Mouse (Mus musculus) hindbrain, embryonic 12.5 days (tissue): ENCODE measurements around the gene Smarcd3. TPM values are rescaled to one million over a fixed set of nuclear protein-coding genes. Genes with fewer than 3 reads are reported as not detected.
A peak's percentile ranks its signal among the peaks of the same experiment; 100 is the strongest.
"Not testable (repeated sequence)": the region's sequence is repeated elsewhere in the genome, so short reads cannot be mapped to it uniquely, and the experiment has no call there.

Experiments used
- ATAC-seq: fragments of 200-750 bp; cut with Nextera tagmentation; 2 replicates; pipeline ENCODE4 v1.8.0; 2017; ENCODE audit warnings: moderate TSS enrichment; ENCODE audit not compliant: low FRiP score
- H3K27ac ChIP-seq: fragments of 300-500 bp; sonication (generic); 2 replicates; pipeline ENCODE4 v1.5.1; 2016; ENCODE audit warnings: mild to moderate bottlenecking
- H3K27me3 ChIP-seq: fragments of 300-500 bp; sonication (generic); 2 replicates; pipeline ENCODE4 v1.6.1; 2016; ENCODE audit warnings: mild to moderate bottlenecking
- H3K36me3 ChIP-seq: fragments of 300-500 bp; sonication (generic); 2 replicates; pipeline ENCODE4 v1.6.1; 2016; ENCODE audit warnings: mild to moderate bottlenecking
- H3K4me1 ChIP-seq: fragments of 300-500 bp; sonication (generic); 2 replicates; pipeline ENCODE4 v1.6.1; 2016
- H3K4me2 ChIP-seq: fragments of 300-500 bp; sonication (generic); replicated peaks from 2 replicates; pipeline ENCODE4 v1.6.1; 2016; ENCODE audit warnings: mild to moderate bottlenecking
- H3K4me3 ChIP-seq: fragments of 300-500 bp; sonication (generic); 2 replicates; pipeline ENCODE4 v1.5.1; 2016; ENCODE audit warnings: mild to moderate bottlenecking
- H3K9ac ChIP-seq: fragments of 300-500 bp; sonication (generic); 2 replicates; pipeline ENCODE4 v1.6.1; 2016; ENCODE audit warnings: mild to moderate bottlenecking, moderate library complexity
- H3K9me3 ChIP-seq: fragments of 300-500 bp; sonication (generic); replicated peaks from 2 replicates; pipeline ENCODE4 v1.6.1; 2016; ENCODE audit warnings: mild to moderate bottlenecking
- WGBS: fragments of 180-500 bp; shearing (Covaris S2); methylation state at CpG from one replicate; pipeline ENCODE4 v1.1.7; 2016; 5-methylcytosine and 5-hydroxymethylcytosine counted together
- polyA plus RNA-seq: library from polyadenylated mRNA; unstranded; fragments of >200 nt; fragmentation: Nextera tagmentation; extraction: Ambion mirVana; gene quantifications from 2 replicates; pipeline ENCODE4 v1.2.1, GENCODE M21; 2016

Gene Smarcd3
- polyA plus RNA-seq, 1 experiment from 2014 or later, result 78.4 TPM

DNA sequence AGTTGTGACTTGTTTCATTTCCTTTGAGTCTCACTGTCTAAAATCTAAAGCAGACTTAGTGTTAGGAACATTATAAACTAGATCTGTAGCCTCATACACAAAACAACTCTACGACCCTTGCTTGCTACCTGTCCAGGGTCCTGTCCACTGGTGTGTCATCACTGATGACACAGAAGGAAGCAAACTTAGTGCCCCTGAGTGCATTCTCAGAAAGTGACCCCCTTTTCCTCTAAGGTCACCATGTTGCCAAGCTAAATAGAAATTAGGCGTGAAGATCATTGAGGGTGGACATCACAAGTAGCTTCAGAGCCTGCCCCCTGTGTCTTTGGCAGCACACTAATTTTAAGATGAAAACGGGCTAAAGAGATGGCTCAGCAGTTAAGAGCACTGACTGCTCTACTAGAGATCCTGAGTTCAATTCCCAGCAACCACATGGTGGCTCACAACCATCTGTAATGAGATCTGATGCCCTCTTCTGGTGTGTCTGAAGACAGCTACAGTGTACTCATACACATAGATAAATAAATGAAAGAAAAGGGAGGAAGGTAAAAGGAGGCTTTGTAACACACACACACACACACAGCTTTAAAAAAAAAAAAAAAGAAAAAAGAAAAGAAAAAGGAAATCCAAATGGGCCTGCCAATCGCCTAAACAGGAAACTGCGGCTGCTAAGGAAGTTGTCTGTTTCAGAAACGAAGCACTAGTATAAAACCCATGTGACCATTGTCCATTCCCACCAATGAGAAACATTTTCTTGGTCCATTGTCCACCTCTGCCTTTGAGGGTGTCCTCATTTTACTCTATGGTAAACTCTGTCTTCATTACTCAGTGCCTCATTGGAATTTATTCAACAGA lies 45.9 kb downstream of the Smarcd3 start:
- Histone ChIP-seq H3K4me3 (peak overlapping the region; percentile 76), H3K27me3 (no peaks in the 10 kb centered on the region), H3K9me3 (no peaks in the 10 kb centered on the region), H3K4me1 (peaks cover 15% of the 10 kb centered on the region), H3K27ac (peak overlapping the region; percentile 77), H3K36me3 (peaks cover 19% of the 10 kb centered on the region), H3K4me2 (peak overlapping the region; percentile 89), H3K9ac (peak overlapping the region; percentile 49; the same call in 1 of the 2 replicates)
- no peak for ATAC-seq
- 65% methylated on average over 6 of the region's 6 CpGs for WGBS

DNA sequence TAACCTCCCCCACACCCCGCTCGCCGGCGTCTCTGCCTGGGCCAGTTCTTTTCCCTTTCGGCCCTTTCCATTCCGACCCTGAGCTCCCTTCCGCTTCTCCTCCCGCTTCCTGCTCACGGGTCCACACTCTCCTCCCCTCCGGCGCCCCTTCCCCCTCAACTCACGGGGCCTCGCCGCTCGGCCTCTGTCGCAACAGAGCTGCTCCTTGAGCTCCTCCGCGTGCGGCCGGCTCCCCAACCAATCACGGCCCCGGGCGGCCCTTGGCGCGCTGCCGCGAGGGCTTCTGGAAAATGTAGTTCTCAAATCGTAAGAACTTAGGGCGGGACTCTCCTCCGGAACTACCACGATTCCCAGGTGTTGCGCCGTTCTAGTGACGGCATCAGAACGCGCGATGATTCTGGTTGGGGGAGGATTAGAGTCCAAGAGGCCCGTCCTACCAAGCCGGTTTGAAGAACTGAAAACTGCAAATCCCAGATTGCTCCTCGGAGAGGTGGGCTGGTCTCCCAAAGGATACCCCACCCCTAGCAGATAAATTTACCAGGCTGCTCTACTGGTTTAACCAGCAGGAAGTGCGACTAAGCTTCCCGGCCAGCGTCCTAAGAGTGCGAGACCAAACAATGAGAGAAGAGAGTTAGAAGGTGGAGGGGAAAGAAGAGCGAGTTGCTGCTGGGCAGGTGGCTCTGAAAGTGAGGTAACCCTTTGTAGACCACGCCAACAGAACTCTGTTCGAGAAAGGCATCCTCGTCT lies 46.9 kb downstream of the Smarcd3 start, which contains the start of gene Abcf2:
Gene Abcf2 (minus strand): TSS at position 285 of the 747 bp plus-strand sequence.
- H3K9ac ChIP-seq, result peak within 1 kb of the TSS; percentile 76
- ATAC-seq, result peak; percentile 96
- H3K36me3 ChIP-seq, result peaks cover 29% of the 10 kb centered on the region
- WGBS, result under 1% methylated on average over 48 of the region's 48 CpGs
- peak within 1 kb of the TSS; percentile 77 for H3K27ac ChIP-seq
- H3K4me1 ChIP-seq, result peaks cover 15% of the 10 kb centered on the region
- H3K27me3 ChIP-seq, result no peaks in the 10 kb centered on the region
- peak within 1 kb of the TSS; percentile 89 for H3K4me2 ChIP-seq
- peak within 1 kb of the TSS; percentile 76 for H3K4me3 ChIP-seq
- no peaks in the 10 kb centered on the region for H3K9me3 ChIP-seq

DNA sequence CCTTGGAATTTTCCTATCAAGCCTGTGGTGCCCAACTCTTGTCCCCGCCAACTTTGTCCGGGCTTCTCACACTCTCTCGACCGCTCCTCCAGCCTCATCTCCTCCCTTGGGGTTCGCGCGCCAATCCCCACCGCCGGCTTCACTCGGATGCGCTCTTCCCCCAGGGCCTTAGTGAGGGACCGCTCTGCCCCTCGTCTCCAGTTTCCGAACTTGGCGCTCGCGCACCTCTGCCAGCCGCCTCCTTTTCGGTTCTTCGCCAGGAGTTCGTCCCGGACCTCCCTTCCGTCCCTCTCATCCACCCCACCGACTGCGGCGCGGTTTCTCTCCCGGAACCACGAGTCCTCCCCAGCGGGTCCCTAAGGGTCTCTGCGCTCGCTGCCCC lies 47.4 kb downstream of the Smarcd3 start:
- peak overlapping the region; percentile 89 for H3K4me2 ChIP-seq

DNA sequence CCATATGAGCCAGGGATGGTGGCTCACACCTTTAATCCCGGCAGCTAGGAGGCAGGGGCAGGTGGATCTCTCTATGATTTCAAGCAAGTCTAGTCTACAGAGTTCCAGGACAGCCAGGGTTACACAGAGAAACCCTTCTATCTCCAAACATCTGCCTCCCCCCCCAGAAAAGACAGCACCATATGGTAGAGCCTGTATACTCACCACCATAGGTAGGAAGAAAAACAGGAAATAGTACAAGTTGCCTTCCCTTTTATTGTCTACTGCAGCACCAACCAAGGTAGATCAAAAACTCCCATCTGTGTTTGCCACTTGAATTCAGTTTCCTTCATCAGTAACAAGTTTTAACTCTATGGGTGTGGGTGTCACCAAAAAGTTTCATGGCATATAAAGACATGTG lies 48.3 kb downstream of the Smarcd3 start:
- 85% methylated on average over 1 of the region's 1 CpGs for WGBS
- Histone ChIP-seq H3K4me3 (peak overlapping the region; percentile 76; the same call in 1 of the 2 replicates), H3K9ac (0 out of 2 replicates have a peak overlapping the region, but pooled peaks have one; percentile 76)

More for the DNA sequence above, 47.4 kb downstream of the Smarcd3 start:
- peaks cover 34% of the 10 kb centered on the region for H3K36me3 ChIP-seq
- peak overlapping the region; percentile 77 for H3K27ac ChIP-seq
- H3K9me3 ChIP-seq, result no peaks in the 10 kb centered on the region
- peaks cover 15% of the 10 kb centered on the region for H3K4me1 ChIP-seq
- H3K4me3 ChIP-seq, result peak overlapping the region; percentile 76
- peak; percentile 25; the same call in 1 of the 2 replicates for ATAC-seq
- WGBS, result under 1% methylated on average over 32 of the region's 32 CpGs
- peak overlapping the region; percentile 76 for H3K9ac ChIP-seq
- H3K27me3 ChIP-seq, result no peaks in the 10 kb centered on the region

DNA sequence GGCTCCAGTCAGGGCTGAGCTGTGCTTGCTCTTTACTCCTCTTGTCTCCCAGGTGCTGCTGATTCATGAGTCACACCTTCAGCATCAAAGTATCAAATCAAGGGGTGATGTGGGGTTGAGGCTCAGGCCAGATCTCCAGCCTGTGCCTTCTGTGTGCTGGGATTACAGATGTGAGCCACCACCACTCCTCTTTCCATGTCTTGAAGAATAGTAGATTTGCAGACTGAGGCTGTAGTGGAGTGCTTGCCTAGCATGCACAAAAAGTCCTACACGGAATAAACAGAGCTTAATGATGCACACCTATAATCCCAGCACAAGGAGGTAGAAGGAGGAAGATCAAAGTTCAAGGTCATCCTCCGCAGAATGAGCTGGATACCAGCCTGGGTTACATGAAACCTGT lies 67.5 kb downstream of the Smarcd3 start, which contains the start of gene 4931409K22Rik:
Gene 4931409K22Rik (minus strand): TSS at position 101 of the 400 bp plus-strand sequence.
- ATAC-seq, result no peak
- H3K4me3 ChIP-seq, result no peak within 1 kb of the TSS
- H3K4me2 ChIP-seq, result no peak within 1 kb of the TSS
- H3K36me3 ChIP-seq, result no peaks in the 10 kb centered on the region
- peaks cover 1% of the 10 kb centered on the region for H3K4me1 ChIP-seq
- H3K9ac ChIP-seq, result no peak within 1 kb of the TSS
- 0 out of 2 replicates have a peak, but pooled peaks cover 2% of the 10 kb centered on the region for H3K27me3 ChIP-seq
- no peak within 1 kb of the TSS for H3K27ac ChIP-seq
- no peaks in the 10 kb centered on the region for H3K9me3 ChIP-seq
- WGBS, result 76% methylated on average over 2 of the region's 2 CpGs

More for the DNA sequence above, 48.3 kb downstream of the Smarcd3 start:
- Histone ChIP-seq H3K9me3 (no peaks in the 10 kb centered on the region), H3K4me2 (peak overlapping the region; percentile 89), H3K4me1 (peaks cover 15% of the 10 kb centered on the region), H3K27me3 (no peaks in the 10 kb centered on the region), H3K36me3 (peaks cover 43% of the 10 kb centered on the region), H3K27ac (no peak overlapping the region)
- ATAC-seq, result no peak

DNA sequence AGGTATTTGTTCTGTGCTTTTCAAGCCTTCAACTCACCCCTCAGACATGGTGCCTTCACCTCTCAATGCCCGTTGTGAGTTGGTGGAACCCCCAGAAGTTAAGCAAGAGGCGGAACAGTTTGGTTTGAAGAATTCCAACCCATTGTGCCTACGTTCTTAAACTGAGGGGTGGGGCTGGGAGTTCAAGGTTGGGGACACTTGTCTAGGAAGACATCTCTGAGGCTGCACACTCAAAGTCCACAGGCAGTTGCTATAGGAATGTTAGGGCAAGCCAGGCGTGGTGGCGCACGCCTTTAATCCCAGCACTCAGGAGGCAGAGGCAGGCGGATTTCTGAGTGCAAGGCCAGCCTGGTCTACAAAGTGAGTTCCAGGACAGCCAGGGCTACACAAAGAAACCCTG lies 68.9 kb downstream of the Smarcd3 start:
- not testable (repeated sequence) for H3K9ac ChIP-seq, H3K36me3 ChIP-seq, H3K4me3 ChIP-seq, H3K27me3 ChIP-seq, ATAC-seq, H3K4me2 ChIP-seq, H3K9me3 ChIP-seq, H3K27ac ChIP-seq
- peaks cover 15% of the 10 kb centered on the region for H3K4me1 ChIP-seq
- 95% methylated on average over 7 of the region's 7 CpGs for WGBS

DNA sequence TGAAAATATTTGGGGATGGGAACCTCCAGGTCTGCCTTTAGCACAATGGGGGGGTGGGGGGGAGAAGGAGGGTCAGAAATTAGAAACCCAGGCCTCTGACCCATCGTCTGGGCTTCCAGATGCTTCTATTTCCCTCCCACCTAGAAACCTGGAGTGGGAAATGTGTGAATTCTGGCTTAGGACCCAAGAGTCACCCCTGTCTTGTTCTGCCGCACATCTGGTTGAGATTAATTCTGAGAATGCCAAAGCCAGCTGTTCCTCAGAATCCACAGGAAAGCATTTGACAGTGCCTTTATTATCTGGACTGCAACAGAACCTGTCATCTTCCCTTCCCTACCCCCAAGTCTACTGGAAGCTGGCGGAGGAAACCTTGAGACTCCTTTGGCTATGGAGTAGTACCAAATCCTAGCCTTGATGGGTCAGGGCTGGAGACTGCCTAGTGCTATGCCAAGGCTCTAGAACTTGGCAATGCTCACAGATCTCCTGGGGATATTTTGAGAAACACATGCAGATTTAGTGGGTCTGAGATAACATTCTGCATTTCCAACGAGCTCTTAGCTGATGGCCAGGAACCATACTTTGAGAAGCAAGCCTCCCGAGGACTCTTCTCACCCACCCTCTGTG lies 70.5 kb downstream of the Smarcd3 start:
- H3K4me2 ChIP-seq, result no peak overlapping the region
- H3K4me3 ChIP-seq, result no peak overlapping the region
- peaks cover 16% of the 10 kb centered on the region for H3K4me1 ChIP-seq
- H3K9me3 ChIP-seq, result no peaks in the 10 kb centered on the region
- no peak for ATAC-seq
- H3K27ac ChIP-seq, result no peak overlapping the region
- no peaks in the 10 kb centered on the region for H3K36me3 ChIP-seq
- no peak overlapping the region for H3K9ac ChIP-seq
- H3K27me3 ChIP-seq, result peaks cover 4% of the 10 kb centered on the region; the same call in 1 of the 2 replicates
- 72% methylated on average over 5 of the region's 5 CpGs for WGBS

DNA sequence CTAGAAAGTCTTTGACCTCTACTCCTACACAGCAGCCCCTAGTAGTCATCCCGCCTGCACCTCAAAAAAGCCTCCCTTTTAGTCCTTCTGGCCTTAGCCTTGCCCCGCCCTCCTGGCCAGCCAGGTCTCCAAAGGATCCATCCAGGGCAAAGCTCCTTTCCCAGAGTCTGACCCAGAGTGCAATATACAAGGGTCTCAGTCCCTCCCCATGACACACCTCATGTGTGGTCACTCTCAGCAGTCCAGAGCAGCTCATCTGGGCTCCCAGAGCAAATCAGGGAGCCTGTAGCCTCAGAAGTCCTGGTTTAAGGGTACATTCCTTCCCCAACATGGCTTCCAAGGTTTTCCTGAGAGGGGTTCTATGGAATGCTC lies 72.9 kb downstream of the Smarcd3 start:
- Histone ChIP-seq H3K9ac (no peak overlapping the region), H3K4me3 (no peak overlapping the region), H3K36me3 (no peaks in the 10 kb centered on the region), H3K4me2 (peak overlapping the region; percentile 35), H3K4me1 (peaks cover 16% of the 10 kb centered on the region), H3K27me3 (peaks cover 4% of the 10 kb centered on the region; the same call in 1 of the 2 replicates), H3K27ac (peak overlapping the region; percentile 36; the same call in 1 of the 2 replicates), H3K9me3 (no peaks in the 10 kb centered on the region)
- no peak for ATAC-seq
- 44% methylated on average over 2 of the region's 2 CpGs for whole genome bisulfite sequencing

DNA sequence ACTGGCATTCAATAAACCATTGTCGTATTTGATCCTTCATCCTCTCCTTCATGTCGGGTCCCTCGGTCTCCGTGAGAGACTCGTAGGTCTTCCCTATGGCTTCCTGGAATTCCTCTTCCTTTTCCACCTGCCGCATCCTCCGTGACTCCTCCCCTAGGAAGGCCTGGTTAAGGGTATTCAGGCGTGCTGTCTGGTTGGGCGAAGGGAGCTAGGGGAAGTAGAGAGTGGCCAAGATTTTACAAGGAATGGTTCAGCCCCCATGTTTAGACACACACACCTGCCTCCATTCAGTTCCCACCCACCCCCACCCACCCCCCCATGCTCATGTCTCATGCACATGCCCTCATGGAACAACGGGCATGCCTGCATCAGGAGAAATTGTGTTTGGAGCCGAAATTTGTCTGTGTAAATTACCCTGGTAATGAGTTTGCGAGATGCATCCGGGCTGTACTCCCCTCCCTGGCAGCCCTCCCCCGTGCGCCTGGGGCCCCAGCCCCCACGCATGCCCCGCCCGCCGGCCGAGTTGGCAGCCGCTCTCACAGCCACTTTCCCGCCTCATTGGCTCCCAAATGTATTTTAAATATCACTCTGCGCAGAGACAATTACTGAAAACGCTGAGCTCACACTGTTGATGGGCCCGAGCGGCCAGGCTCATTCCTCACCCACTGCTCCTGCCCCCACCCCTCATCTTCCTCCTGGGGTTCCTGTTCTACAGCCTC lies 73.5 kb downstream of the Smarcd3 start:
- no peak overlapping the region for H3K4me3 ChIP-seq
- 23% methylated on average over 26 of the region's 26 CpGs for WGBS
- no peaks in the 10 kb centered on the region for H3K9me3 ChIP-seq
- H3K27me3 ChIP-seq, result peaks cover 4% of the 10 kb centered on the region; the same call in 1 of the 2 replicates
- ATAC-seq, result peak; percentile 82
- no peaks in the 10 kb centered on the region for H3K36me3 ChIP-seq
- 0 out of 2 replicates have a peak overlapping the region, but pooled peaks have one; percentile 20 for H3K9ac ChIP-seq
- H3K4me1 ChIP-seq, result peaks cover 16% of the 10 kb centered on the region
- peak overlapping the region; percentile 36; the same call in 1 of the 2 replicates for H3K27ac ChIP-seq
- H3K4me2 ChIP-seq, result peak overlapping the region; percentile 35

DNA sequence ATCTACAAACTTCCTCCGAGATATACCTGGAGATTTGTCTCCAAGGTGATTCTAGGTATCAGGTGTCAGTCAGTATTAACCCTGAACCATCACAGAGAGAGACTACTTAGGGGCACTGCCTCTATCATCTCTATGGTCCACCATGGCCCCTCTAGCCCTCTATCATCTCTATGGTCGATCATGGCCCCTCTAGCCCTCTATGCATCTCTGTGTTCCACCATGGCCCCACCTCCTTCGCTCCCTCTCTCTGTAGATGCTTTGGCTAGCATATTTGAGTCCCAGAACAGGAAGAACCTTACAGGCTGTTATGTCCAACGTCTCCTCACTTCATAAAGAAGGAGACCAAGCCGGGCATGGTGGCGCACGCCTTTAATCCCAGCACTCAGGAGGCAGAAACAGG lies 81.6 kb downstream of the Smarcd3 start:
- H3K4me2 ChIP-seq, result no peak overlapping the region
- 77% methylated on average over 7 of the region's 7 CpGs for WGBS

DNA sequence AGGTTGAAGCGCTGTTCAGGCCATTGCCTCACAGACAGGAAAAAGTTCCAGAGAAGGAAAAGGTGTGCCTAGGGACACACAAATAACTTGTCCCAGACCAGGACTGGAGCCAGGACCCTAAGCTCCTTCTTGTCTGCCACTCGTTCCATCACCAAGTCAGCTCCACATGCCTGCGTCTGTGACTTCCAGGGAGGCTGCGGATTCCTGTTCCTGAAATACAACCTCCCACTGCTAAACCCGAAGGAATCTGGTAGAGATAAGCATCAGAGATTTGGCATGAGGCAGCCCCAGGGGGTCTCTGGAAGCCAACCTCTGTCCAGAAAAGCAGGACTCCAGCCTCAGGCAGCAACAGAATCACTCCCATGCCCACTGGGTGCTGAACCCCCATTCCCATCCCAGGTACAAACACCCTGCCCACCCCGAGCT lies 83.1 kb downstream of the Smarcd3 start:
- no peak overlapping the region for H3K9ac ChIP-seq
- H3K27me3 ChIP-seq, result peaks cover 5% of the 10 kb centered on the region; the same call in 1 of the 2 replicates
- WGBS, result 50% methylated on average over 6 of the region's 6 CpGs
- no peak overlapping the region for H3K4me3 ChIP-seq
- no peaks in the 10 kb centered on the region for H3K36me3 ChIP-seq
- peak overlapping the region; percentile 25; the same call in 1 of the 2 replicates for H3K4me2 ChIP-seq
- no peaks in the 10 kb centered on the region for H3K9me3 ChIP-seq
- H3K27ac ChIP-seq, result 0 out of 2 replicates have a peak overlapping the region, but pooled peaks have one; percentile 12
- peaks cover 17% of the 10 kb centered on the region for H3K4me1 ChIP-seq
- ATAC-seq, result no peak

More for the DNA sequence above, 81.6 kb downstream of the Smarcd3 start:
- Histone ChIP-seq H3K27me3 (peaks cover 4% of the 10 kb centered on the region; the same call in 1 of the 2 replicates), H3K36me3 (no peaks in the 10 kb centered on the region), H3K27ac (no peak overlapping the region), H3K9ac (no peak overlapping the region), H3K9me3 (no peaks in the 10 kb centered on the region), H3K4me1 (peaks cover 13% of the 10 kb centered on the region), H3K4me3 (no peak overlapping the region)
- no peak for ATAC-seq
